Mouse (Mus musculus): ENCODE results near the gene Baz1b.

DNA sequence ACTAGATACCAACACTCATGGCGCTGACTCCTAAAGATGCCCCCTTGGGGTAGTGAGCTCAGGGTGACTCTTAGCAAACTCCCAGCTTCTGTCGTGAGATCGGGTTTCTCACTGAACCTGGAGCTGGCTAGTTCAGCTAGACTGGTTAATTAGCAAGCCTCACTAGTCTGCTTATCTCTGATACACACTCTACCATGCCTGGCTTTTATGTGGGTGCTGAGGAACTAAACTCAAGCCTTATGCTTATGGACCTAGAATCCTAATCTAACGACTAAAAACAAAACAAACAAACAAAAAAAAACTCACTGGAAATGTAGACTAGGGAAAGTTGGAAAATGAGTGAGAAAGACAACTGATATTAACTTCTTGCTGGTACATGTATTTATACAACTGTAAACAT is 42.6 kb upstream of the Baz1b start:
- no peak for TF ChIP-seq POLR2A (IDR thresholded peaks at IDR 0.05; ENCODE audit: low read depth, low read length)
- TF ChIP-seq CTCF (IDR thresholded peaks at IDR 0.05; ENCODE audit: borderline replicate concordance, insufficient read depth, low read length), result no peak

All from embryonic fibroblast, embryonic 13.5 days (primary cell).